Mouse (Mus musculus): ENCODE measurements around the gene Cacna1a. TPM values are rescaled to one million over a fixed set of nuclear protein-coding genes. Genes with fewer than 3 reads are reported as not detected.

Cacna1a gene
- polyA plus RNA-seq, 1 experiment from 2014 or later, result 22.3 TPM

- Histone ChIP-seq H3K27me3 (no peaks in the 10 kb centered on the region), H3K4me1 (replicated peaks) (peaks cover 20% of the 10 kb centered on the region), H3K4me3 (no peak overlapping the region), H3K36me3 (no peaks in the 10 kb centered on the region), H3K9me3 (no peaks in the 10 kb centered on the region), H3K27ac (replicated peaks) (no peak overlapping the region), H3K4me2 (no peak overlapping the region), H3K9ac (no peak overlapping the region)
- no peak for ATAC-seq (ENCODE audit: low FRiP score, low read depth)
- WGBS, result 67% methylated on average over 9 of the region's 9 CpGs
Observed at GRCm38 (mm10) chr8:84653092-84653631, 264.9 kb downstream of the Cacna1a start.

- ATAC-seq (ENCODE audit: low FRiP score, low read depth), result no peak
- no peaks in the 10 kb centered on the region for H3K36me3 ChIP-seq
- no peak overlapping the region for H3K9ac ChIP-seq
- peaks cover 25% of the 10 kb centered on the region for H3K4me1 ChIP-seq (replicated peaks)
- H3K27me3 ChIP-seq, result no peaks in the 10 kb centered on the region
- peak overlapping the region; percentile 61 for H3K27ac ChIP-seq (replicated peaks)
- no peak overlapping the region for H3K4me2 ChIP-seq
- H3K4me3 ChIP-seq, result no peak overlapping the region
- WGBS, result 36% methylated on average over 4 of the region's 4 CpGs
- no peaks in the 10 kb centered on the region for H3K9me3 ChIP-seq
Observed at GRCm38 (mm10) chr8:84654597-84654996, 266.4 kb downstream of the Cacna1a start.

- H3K4me1 ChIP-seq (replicated peaks), result peaks cover 30% of the 10 kb centered on the region
- H3K4me3 ChIP-seq, result peak overlapping the region; percentile 30
- 5% methylated on average over 13 of the region's 15 CpGs for WGBS
- H3K27me3 ChIP-seq, result no peaks in the 10 kb centered on the region
- H3K9ac ChIP-seq, result 0 out of 2 replicates have a peak overlapping the region, but pooled peaks have one; percentile 28
- H3K27ac ChIP-seq (replicated peaks), result peak overlapping the region; percentile 61
- no peaks in the 10 kb centered on the region for H3K9me3 ChIP-seq
- peak overlapping the region; percentile 51 for H3K4me2 ChIP-seq
- peak; percentile 75 for ATAC-seq (ENCODE audit: low FRiP score, low read depth)
- no peaks in the 10 kb centered on the region for H3K36me3 ChIP-seq
Observed at GRCm38 (mm10) chr8:84655336-84656190, 267.3 kb downstream of the Cacna1a start.

GRCm38 (mm10) chr8:84656191-84656525 lies 267.9 kb downstream of the Cacna1a start:
- H3K27me3 ChIP-seq, result no peaks in the 10 kb centered on the region
- no peaks in the 10 kb centered on the region for H3K36me3 ChIP-seq
- H3K27ac ChIP-seq (replicated peaks), result peak overlapping the region; percentile 61
- peak overlapping the region; percentile 28; the same call in 1 of the 2 replicates for H3K9ac ChIP-seq
- under 1% methylated on average over 10 of the region's 10 CpGs for WGBS
- H3K4me2 ChIP-seq, result peak overlapping the region; percentile 51
- H3K4me3 ChIP-seq, result peak overlapping the region; percentile 30
- no peaks in the 10 kb centered on the region for H3K9me3 ChIP-seq
- ATAC-seq (ENCODE audit: low FRiP score, low read depth), result no peak
- H3K4me1 ChIP-seq (replicated peaks), result peaks cover 36% of the 10 kb centered on the region

GRCm38 (mm10) chr8:84656641-84657126 lies 268.4 kb downstream of the Cacna1a start:
- Histone ChIP-seq H3K36me3 (no peaks in the 10 kb centered on the region), H3K27ac (replicated peaks) (peak overlapping the region; percentile 61), H3K4me1 (replicated peaks) (peaks cover 42% of the 10 kb centered on the region), H3K4me2 (peak overlapping the region; percentile 51), H3K9ac (peak overlapping the region; percentile 12; the same call in 1 of the 2 replicates), H3K9me3 (no peaks in the 10 kb centered on the region), H3K27me3 (no peaks in the 10 kb centered on the region), H3K4me3 (peak overlapping the region; percentile 30)
- whole genome bisulfite sequencing, result 3% methylated on average over 23 of the region's 23 CpGs
- ATAC-seq (ENCODE audit: low FRiP score, low read depth), result 0 out of 2 replicates have a peak, but pooled peaks have one; percentile 13

- ATAC-seq (ENCODE audit: low FRiP score, low read depth), result no peak
- no peaks in the 10 kb centered on the region for H3K27me3 ChIP-seq
- H3K9ac ChIP-seq, result no peak overlapping the region
- H3K27ac ChIP-seq (replicated peaks), result 0 out of 2 replicates have a peak overlapping the region, but pooled peaks have one; percentile 61
- no peaks in the 10 kb centered on the region for H3K9me3 ChIP-seq
- no peaks in the 10 kb centered on the region for H3K36me3 ChIP-seq
- no peak overlapping the region for H3K4me3 ChIP-seq
- peak overlapping the region; percentile 51 for H3K4me2 ChIP-seq
- peaks cover 47% of the 10 kb centered on the region for H3K4me1 ChIP-seq (replicated peaks)
Observed at GRCm38 (mm10) chr8:84657203-84657602, 269.0 kb downstream of the Cacna1a start.

- Histone ChIP-seq H3K4me2 (no peak overlapping the region), H3K27ac (replicated peaks) (no peak overlapping the region), H3K4me1 (replicated peaks) (peaks cover 49% of the 10 kb centered on the region), H3K27me3 (no peaks in the 10 kb centered on the region), H3K9ac (no peak overlapping the region), H3K9me3 (no peaks in the 10 kb centered on the region), H3K4me3 (no peak overlapping the region), H3K36me3 (no peaks in the 10 kb centered on the region)
- ATAC-seq (ENCODE audit: low FRiP score, low read depth), result no peak
- WGBS, result 53% methylated on average over 4 of the region's 4 CpGs
Observed at GRCm38 (mm10) chr8:84657680-84658079, 269.4 kb downstream of the Cacna1a start.

GRCm38 (mm10) chr8:84658951-84659350 lies 270.7 kb downstream of the Cacna1a start:
- Histone ChIP-seq H3K4me3 (no peak overlapping the region), H3K36me3 (no peaks in the 10 kb centered on the region), H3K4me1 (replicated peaks) (peaks cover 58% of the 10 kb centered on the region), H3K9me3 (no peaks in the 10 kb centered on the region), H3K27me3 (no peaks in the 10 kb centered on the region), H3K27ac (replicated peaks) (no peak overlapping the region), H3K4me2 (no peak overlapping the region), H3K9ac (no peak overlapping the region)
- WGBS, result 70% methylated on average over 1 of the region's 1 CpGs
- no peak for ATAC-seq (ENCODE audit: low FRiP score, low read depth)

GRCm38 (mm10) chr8:84659936-84660818 lies 271.9 kb downstream of the Cacna1a start:
- 3% methylated on average over 33 of the region's 33 CpGs for WGBS
- Histone ChIP-seq H3K27ac (replicated peaks) (peak overlapping the region; percentile 89), H3K4me1 (replicated peaks) (peaks cover 58% of the 10 kb centered on the region)

GRCm38 (mm10) chr8:84660819-84661457 lies 272.7 kb downstream of the Cacna1a start:
- 0 out of 2 replicates have a peak overlapping the region, but pooled peaks have one; percentile 89 for H3K27ac ChIP-seq (replicated peaks)
- no peaks in the 10 kb centered on the region for H3K36me3 ChIP-seq
- 3% methylated on average over 20 of the region's 20 CpGs for WGBS
- H3K27me3 ChIP-seq, result no peaks in the 10 kb centered on the region
- H3K4me2 ChIP-seq, result peak overlapping the region; percentile 56
- H3K4me3 ChIP-seq, result peak overlapping the region; percentile 59
- H3K9ac ChIP-seq, result peak overlapping the region; percentile 58; the same call in 1 of the 2 replicates
- peaks cover 59% of the 10 kb centered on the region for H3K4me1 ChIP-seq (replicated peaks)
- no peaks in the 10 kb centered on the region for H3K9me3 ChIP-seq
- ATAC-seq (ENCODE audit: low FRiP score, low read depth), result no peak

More at GRCm38 (mm10) chr8:84659936-84660818, 271.9 kb downstream of the Cacna1a start:
- H3K27me3 ChIP-seq, result no peaks in the 10 kb centered on the region
- H3K9ac ChIP-seq, result 0 out of 2 replicates have a peak overlapping the region, but pooled peaks have one; percentile 0
- ATAC-seq (ENCODE audit: low FRiP score, low read depth), result no peak
- no peaks in the 10 kb centered on the region for H3K36me3 ChIP-seq
- peak overlapping the region; percentile 59 for H3K4me3 ChIP-seq
- H3K9me3 ChIP-seq, result no peaks in the 10 kb centered on the region
- H3K4me2 ChIP-seq, result peak overlapping the region; percentile 56

GRCm38 (mm10) chr8:84661458-84661871 lies 273.2 kb downstream of the Cacna1a start:
- H3K27ac ChIP-seq (replicated peaks), result peak overlapping the region; percentile 89
- WGBS, result 1% methylated on average over 24 of the region's 24 CpGs
- H3K9me3 ChIP-seq, result no peaks in the 10 kb centered on the region
- peak overlapping the region; percentile 58 for H3K9ac ChIP-seq
- no peaks in the 10 kb centered on the region for H3K36me3 ChIP-seq
- peaks cover 59% of the 10 kb centered on the region for H3K4me1 ChIP-seq (replicated peaks)
- H3K4me2 ChIP-seq, result peak overlapping the region; percentile 56
- H3K27me3 ChIP-seq, result no peaks in the 10 kb centered on the region
- peak overlapping the region; percentile 59 for H3K4me3 ChIP-seq
- ATAC-seq (ENCODE audit: low FRiP score, low read depth), result no peak
